Mouse (Mus musculus) embryo, embryonic 11.5 days (tissue): ENCODE results near the gene Ncor2.

Experiments
- DNase-seq: peaks from one replicate; pipeline ENCODE4 v3.0.0-alpha.2; 2012; ENCODE audit warnings: low read depth, low spot score

Gene Ncor2

GRCm38 (mm10) chr5:125148686-125149085, 30.3 kb downstream of the Ncor2 start:
- DNase-seq: no peak

GRCm38 (mm10) chr5:125148173-125148572, 30.8 kb downstream of the Ncor2 start:
- DNase-seq: no peak

- no peak for DNase-seq
Observed at GRCm38 (mm10) chr5:125147124-125147523, 31.9 kb downstream of the Ncor2 start.

- no peak for DNase-seq
Observed at GRCm38 (mm10) chr5:125143114-125143872, 35.7 kb downstream of the Ncor2 start.

- DNase-seq: no peak
Observed at GRCm38 (mm10) chr5:125141916-125142315, 37.1 kb downstream of the Ncor2 start.

GRCm38 (mm10) chr5:125141525-125141880, 37.5 kb downstream of the Ncor2 start:
- peak; percentile 53 for DNase-seq

GRCm38 (mm10) chr5:125140832-125141524, 38.0 kb downstream of the Ncor2 start:
- peak; percentile 90 for DNase-seq

- no peak for DNase-seq
Observed at GRCm38 (mm10) chr5:125140151-125140699, 38.8 kb downstream of the Ncor2 start.

GRCm38 (mm10) chr5:125139669-125140068, 39.4 kb downstream of the Ncor2 start:
- no peak for DNase-seq

GRCm38 (mm10) chr5:125138841-125139430, 40.1 kb downstream of the Ncor2 start:
- no peak for DNase-seq

GRCm38 (mm10) chr5:125137672-125138285, 41.2 kb downstream of the Ncor2 start:
- DNase-seq: no peak

GRCm38 (mm10) chr5:125136996-125137671, 41.9 kb downstream of the Ncor2 start:
- no peak for DNase-seq

GRCm38 (mm10) chr5:125136296-125136995, 42.6 kb downstream of the Ncor2 start:
- no peak for DNase-seq

- DNase-seq: peak; percentile 61
Observed at GRCm38 (mm10) chr5:125134795-125135468, 44.1 kb downstream of the Ncor2 start.

GRCm38 (mm10) chr5:125134391-125134790, 44.6 kb downstream of the Ncor2 start:
- DNase-seq: no peak

GRCm38 (mm10) chr5:125133651-125134050, 45.4 kb downstream of the Ncor2 start:
- no peak for DNase-seq

- no peak for DNase-seq
Observed at GRCm38 (mm10) chr5:125132566-125133260, 46.3 kb downstream of the Ncor2 start.

GRCm38 (mm10) chr5:125132069-125132468, 47.0 kb downstream of the Ncor2 start:
- no peak for DNase-seq

- no peak for DNase-seq
Observed at GRCm38 (mm10) chr5:125130406-125130805, 48.6 kb downstream of the Ncor2 start.
